Mouse (Mus musculus) sigmoid colon, adult 10 weeks (tissue): ENCODE data around the gene Ndc1. TPM values are rescaled to one million over a fixed set of nuclear protein-coding genes. Genes with fewer than 3 reads are reported as not detected.

ENCODE experiments used
- polyA plus RNA-seq: library from polyadenylated mRNA; stranded (reverse); fragments of 350-450 nt; fragmentation: Illumina TruSeq; extraction: RNeasy Lipid Tissue Mini Kit (QIAGEN cat#74804); gene quantifications from one replicate; pipeline ENCODE4 v1.2.3, GENCODE M21; 2014; ENCODE audit warnings: low read depth, low replicate concordance

The Ndc1 gene
- 12.8 TPM for polyA plus RNA-seq

GRCm38 (mm10) chr4:107367567-107368314, at the start of gene Ndc1:
Gene Ndc1, plus strand, starts transcription at chr4:107367784.

DNA sequence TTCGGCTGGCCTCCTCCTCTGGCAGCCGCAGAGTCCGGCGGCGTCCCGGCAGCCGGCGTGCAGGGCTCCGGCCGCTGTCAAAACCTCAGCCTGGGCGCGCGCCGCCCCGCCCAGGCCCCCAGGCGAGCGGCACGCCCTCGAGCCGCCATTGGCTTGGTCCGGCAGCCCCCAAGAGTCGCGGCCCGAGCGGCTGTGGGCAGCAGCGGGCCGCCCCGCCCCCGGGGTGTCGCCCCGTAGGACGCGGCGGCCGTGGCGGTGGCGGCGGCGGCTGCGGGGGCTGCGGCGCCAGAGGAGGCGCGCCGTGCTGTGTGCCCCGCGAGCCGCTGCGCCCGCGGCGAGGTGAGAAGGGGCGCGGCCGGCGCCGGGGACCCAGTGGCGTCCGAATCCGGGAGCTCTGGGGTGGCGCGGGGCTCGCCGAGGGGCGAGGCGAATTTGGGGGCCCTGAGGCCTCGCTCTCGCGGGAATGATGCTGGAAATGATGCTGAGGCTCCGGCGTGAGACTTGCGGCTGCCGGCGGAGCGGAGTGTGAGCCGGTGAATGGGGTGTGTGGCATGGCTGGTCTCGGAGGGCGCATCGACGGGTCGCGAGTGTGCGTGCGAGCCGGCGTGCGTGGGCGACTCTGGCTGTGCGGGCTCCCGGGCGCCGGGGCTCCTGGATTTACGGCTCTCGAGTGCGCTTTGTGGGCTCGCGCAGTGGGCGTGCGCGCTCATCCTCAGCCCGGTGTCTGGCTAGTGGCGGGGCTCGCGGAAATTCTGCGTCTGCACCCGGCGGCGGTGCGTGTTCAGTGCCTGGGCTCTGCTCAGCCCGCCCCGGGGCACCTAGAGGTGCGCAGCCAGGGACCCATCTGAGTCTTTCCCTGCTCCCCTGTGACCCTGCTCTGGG, 67.0 kb downstream of the Ndc1 start, which contains the start of gene Glis1:
TSS of gene Glis1 (plus strand) at position 236 of the 882 bp plus-strand sequence.

Other genes starting within 250 kb of the Ndc1 start
- 1,156 TPM for gene Tmem59, start 189.4 kb upstream of the Ndc1 start, polyA plus RNA-seq
- gene Tceanc2, start 188.7 kb upstream of the Ndc1 start, polyA plus RNA-seq: 43.5 TPM
- gene Ldlrad1, start 158.6 kb upstream of the Ndc1 start, polyA plus RNA-seq: not detected
- 95.1 TPM for gene Lrrc42, start 114.3 kb upstream of the Ndc1 start, polyA plus RNA-seq
- gene Hspb11, start 114.2 kb upstream of the Ndc1 start, polyA plus RNA-seq: 130 TPM
- 111 TPM for gene Dio1, start 60.6 kb upstream of the Ndc1 start, polyA plus RNA-seq
- 101 TPM for gene Yipf1, start 53.4 kb upstream of the Ndc1 start, polyA plus RNA-seq
- not detected for gene Glis1, start 66.8 kb downstream of the Ndc1 start, polyA plus RNA-seq